Mouse (Mus musculus) Patski (cell line): ENCODE measurements at regions not wholly inside any gene's neighbourhood (a gene's known extent, or its start where the extent isn't known, plus 50 kb on each side); places are given as distances from the start of the nearest gene placed in this dataset.

Source experiments
- ATAC-seq: fragments of 100-300 bp; one replicate; pipeline ENCODE4 v1.8.0; 2021
- CTCF ChIA-PET: fragments of 350-600 bp; sonication (Branson Sonifier 250); formaldehyde crosslinking; loops from one replicate; lab custom pipeline; 2022; ENCODE audit warnings: inconsistent platforms; lab: Charles Lee
- POLR2A ChIA-PET: fragments of 350-600 bp; sonication (Branson Sonifier 250); formaldehyde crosslinking; loops from one replicate; lab custom pipeline; 2022; ENCODE audit warnings: antibody characterized with exemption, inconsistent platforms; lab: Charles Lee
- DNase-seq: peaks from one replicate; pipeline ENCODE4 v3.0.0-alpha.2; 2011; ENCODE audit warnings: low read depth, low spot score
- H3K27me3 ChIP-seq: fragments of 371-371 bp; one replicate; pipeline ENCODE4 v1.5.1; 2021
- CTCF ChIP-seq: fragments of 100-300 bp; IDR thresholded peaks from one replicate; pipeline ENCODE4 v1.5.1; 2021
- in situ Hi-C: fragments of 300-500 bp; cut with MboI; formaldehyde crosslinking; loops from 3 replicates; pipeline ENCODE4 v1.11.1; 2018; ENCODE audit warnings: low pct_unique_long_range_greater_than_20kb, mixed read lengths

- DNase-seq (no peak), ATAC-seq (no peak)
- POLR2A ChIA-PET: interaction anchor here (0.6 to 0.7 kb wide), 2 partner anchors 47 to 474 kb away, joined by 3 read pairs; no protein-coding TSS in a partner anchor
- in situ Hi-C loops: no loop called here
- peak; percentile 60 for TF ChIP-seq CTCF
- CTCF ChIA-PET: interaction anchor here (0.8 to 1.4 kb wide), 2 partner anchors 11 to 21 kb away, joined by 3 to 4 read pairs; no protein-coding TSS in a partner anchor
- H3K27me3 ChIP-seq: no peaks in the 10 kb centered on the region
Observed at GRCm38 (mm10) chr3:132477768-132478167, 151.9 kb upstream of the Gimd1 start.

DNA sequence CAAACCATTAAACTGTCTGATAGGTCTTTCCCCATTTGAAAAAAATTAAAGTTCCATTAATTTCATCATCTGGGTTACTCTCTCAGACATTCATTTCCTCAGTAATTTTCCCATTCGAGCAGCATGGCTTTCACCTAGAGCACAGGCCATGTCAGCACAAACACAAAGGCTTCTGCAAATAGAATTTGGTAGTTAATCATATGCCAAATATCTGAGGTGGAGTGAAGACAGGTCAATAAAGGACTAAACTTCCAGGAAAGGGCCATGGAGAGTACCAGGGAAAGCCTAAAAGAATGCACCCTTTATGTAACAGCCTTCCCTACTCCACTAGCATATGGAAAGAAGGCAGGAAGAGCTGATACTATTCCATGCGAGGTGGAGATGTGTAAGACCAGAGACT, 150.3 kb upstream of the Gimd1 start:
- CTCF ChIA-PET: interaction anchor here (1.4 kb wide), 1 partner anchor 19 kb away, joined by 3 read pairs; no protein-coding TSS in a partner anchor
- no peak for TF ChIP-seq CTCF
- DNase-seq (no peak), ATAC-seq (no peak)
- in situ Hi-C loops: no loop called here
- H3K27me3 ChIP-seq: no peaks in the 10 kb centered on the region
- POLR2A ChIA-PET: interaction anchor here (0.8 kb wide), 1 partner anchor 14 kb away, joined by 3 read pairs; no protein-coding TSS in a partner anchor

DNA sequence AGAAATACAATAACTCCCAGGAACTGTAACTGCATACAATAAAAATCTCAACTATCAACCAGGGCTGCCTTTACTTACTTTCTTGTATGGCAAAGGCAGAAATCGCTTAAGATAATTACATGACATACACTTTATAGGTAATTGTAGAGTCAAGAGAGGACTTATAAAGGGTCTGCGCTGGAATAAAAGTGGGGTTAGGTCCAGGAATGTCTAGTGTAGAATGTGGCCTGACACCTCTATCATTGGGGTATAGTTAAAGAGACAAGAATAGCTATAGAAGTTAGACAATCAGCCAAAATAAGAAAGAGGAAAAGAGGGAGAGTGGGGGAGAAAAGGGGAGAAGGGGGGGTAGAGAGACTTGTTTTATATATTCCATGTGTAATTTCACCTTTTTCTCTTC, 144.8 kb upstream of the Gimd1 start:
- in situ Hi-C loops: loop anchor here (10.0 kb wide), 1 partner anchor 510 kb away; no protein-coding TSS in a partner anchor
- ATAC-seq (no peak), DNase-seq (no peak)
- ChIA-PET CTCF (no interaction called here), POLR2A (interaction anchor here (0.6 kb wide), 1 partner anchor 1813 kb away, joined by 3 read pairs; no protein-coding TSS in a partner anchor)
- TF ChIP-seq CTCF: no peak
- peaks cover 10% of the 10 kb centered on the region for H3K27me3 ChIP-seq

DNA sequence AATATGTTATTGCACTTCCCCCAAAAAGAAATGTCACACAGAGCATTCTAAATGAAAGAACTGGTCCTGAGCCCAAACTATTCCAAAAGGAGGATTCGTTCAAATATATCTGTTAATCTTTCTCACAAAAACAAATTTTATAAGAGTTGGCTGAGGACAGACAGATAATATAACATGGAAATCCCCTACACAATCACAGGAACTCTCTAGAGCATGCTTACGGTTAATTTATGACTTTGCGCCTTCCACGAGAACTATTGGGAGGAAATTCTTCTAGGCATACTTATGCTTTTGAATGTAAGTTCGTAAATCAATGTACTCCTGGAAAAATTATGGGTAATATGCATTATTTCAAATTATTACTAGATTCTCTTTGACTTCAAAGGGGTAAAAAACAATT, 144.1 kb upstream of the Gimd1 start:
- ChIA-PET CTCF (no interaction called here), POLR2A (no interaction called here)
- TF ChIP-seq CTCF: no peak
- no peak for DNase-seq
- H3K27me3 ChIP-seq: peaks cover 10% of the 10 kb centered on the region
- no peak for ATAC-seq
- in situ Hi-C loops: loop anchor here (10.0 kb wide), 1 partner anchor 511 kb away; no protein-coding TSS in a partner anchor

DNA sequence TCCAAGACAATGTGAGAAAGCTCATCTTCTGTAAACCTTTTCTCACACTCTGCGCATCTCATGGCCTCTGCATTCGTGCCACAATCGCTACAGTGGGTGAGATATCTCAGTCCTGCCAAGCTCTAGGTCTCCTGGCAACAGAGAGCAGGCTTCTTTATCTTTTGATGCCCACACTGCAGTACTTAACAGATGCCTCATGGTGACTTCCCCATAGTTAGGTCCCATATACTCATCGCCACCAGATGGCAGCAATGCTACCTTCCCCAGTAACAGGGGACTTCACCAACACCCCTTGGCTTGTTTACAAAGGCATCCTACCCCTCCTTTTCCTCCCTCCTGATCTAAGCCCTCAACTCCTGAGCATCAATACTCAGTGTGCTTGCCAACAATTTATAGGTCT, 123.5 kb upstream of the Gimd1 start:
- in situ Hi-C loops: no loop called here
- ChIA-PET POLR2A (interaction anchor here (1.5 kb wide), 1 partner anchor 12 kb away, joined by 6 read pairs; no protein-coding TSS in a partner anchor), CTCF (interaction anchor here (0.7 to 2.5 kb wide), 9 partner anchors 11 to 530 kb away, joined by 3 to 8 read pairs (median 4); no protein-coding TSS in a partner anchor)
- peak; percentile 13 for DNase-seq
- no peaks in the 10 kb centered on the region for H3K27me3 ChIP-seq
- ATAC-seq: peak; percentile 78
- peak; percentile 90 for TF ChIP-seq CTCF

GRCm38 (mm10) chr3:132510240-132510639, 119.4 kb upstream of the Gimd1 start:
- ChIA-PET POLR2A (no interaction called here), CTCF (no interaction called here)
- no peak for TF ChIP-seq CTCF
- no peak for DNase-seq
- H3K27me3 ChIP-seq: no peaks in the 10 kb centered on the region
- ATAC-seq: no peak
- in situ Hi-C loops: loop anchor here (5.0 kb wide), 1 partner anchor 192 kb away; no protein-coding TSS in a partner anchor

DNA sequence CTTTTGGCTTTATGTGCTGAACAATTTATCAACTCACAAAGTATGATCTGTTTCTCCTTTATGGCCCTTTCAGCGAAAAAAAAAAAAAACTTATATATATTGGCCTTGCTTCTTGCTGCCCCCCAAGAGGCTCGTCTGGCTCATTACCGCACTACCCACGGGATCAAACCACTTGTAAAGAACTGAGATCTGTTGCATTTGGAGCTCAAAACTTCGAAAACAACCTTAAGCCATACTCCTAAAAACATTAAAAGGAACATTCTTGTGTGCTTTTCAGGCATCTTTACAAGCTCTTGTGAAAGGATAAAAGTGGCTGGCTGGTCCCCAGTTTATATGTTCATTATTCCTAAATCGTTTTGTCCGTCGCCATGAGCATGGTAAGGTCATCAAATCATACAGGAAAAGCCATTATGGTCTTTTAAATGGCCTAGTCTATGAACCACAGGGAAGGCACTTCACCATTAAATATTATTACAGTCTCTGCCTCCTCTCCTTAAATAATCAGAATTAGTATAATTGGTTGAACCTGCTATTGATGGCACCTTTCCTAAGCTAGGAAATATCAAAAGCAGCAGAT, 117.0 kb upstream of the Gimd1 start:
- ATAC-seq (no peak), DNase-seq (no peak)
- no peak for TF ChIP-seq CTCF
- no peaks in the 10 kb centered on the region for H3K27me3 ChIP-seq
- ChIA-PET CTCF (interaction anchor here (1.2 to 1.5 kb wide), 2 partner anchors 10 to 12 kb away, joined by 3 to 6 read pairs; no protein-coding TSS in a partner anchor), POLR2A (interaction anchor here (0.7 kb wide), 1 partner anchor 1476 kb away, joined by 4 read pairs; no protein-coding TSS in a partner anchor)
- in situ Hi-C loops: loop anchor here (5.0 kb wide), 1 partner anchor 190 kb away; no protein-coding TSS in a partner anchor

- no peak for DNase-seq
- ATAC-seq: no peak
- ChIA-PET CTCF (no interaction called here), POLR2A (no interaction called here)
- no peak for TF ChIP-seq CTCF
- in situ Hi-C loops: no loop called here
- H3K27me3 ChIP-seq: peaks cover 24% of the 10 kb centered on the region
Observed at GRCm38 (mm10) chr3:132533323-132533904, 96.2 kb upstream of the Gimd1 start.

DNA sequence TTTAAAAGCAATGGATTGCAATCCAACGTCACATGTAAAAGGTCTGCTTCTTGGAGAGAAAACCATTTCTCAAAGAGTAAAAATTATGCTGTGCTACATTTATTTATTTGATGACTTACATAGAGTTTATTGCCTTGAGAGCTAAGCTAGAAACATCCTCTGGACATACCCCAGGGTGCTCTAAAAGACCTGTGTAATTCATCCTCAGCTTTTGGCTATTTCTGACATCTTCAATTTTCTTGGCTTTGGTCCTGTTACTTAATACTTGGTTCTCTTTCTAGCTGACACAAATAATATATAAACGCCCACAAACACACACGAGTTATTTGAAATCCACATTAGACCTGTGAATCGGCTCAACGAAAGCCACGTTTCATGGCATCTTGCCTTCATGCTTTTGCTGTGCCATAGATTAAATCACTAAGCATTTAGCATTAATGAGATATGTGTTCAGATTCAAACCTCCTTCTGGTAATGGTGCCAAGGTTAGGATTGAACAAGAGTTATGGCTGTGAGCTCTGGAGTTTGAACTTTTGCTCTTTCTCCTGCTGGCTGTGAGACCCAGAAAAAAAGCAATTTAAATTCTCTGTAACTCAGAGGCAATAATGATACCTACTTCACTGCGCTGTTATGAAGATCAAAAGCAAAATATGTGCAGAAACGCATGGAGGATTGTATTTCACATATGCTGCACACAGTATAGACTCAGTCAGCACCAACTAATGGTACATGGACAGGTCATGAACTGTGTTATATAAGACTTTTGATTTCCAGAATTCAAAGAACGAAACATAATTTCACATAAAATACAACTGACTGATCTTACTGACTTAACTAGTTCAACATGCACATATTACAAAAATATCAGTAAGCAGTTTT, 89.6 kb upstream of the Gimd1 start:
- no peak for TF ChIP-seq CTCF
- in situ Hi-C loops: no loop called here
- CTCF ChIA-PET: no interaction called here
- ATAC-seq (no peak), DNase-seq (no peak)
- H3K27me3 ChIP-seq: peaks cover 17% of the 10 kb centered on the region
- POLR2A ChIA-PET: no interaction called here

DNA sequence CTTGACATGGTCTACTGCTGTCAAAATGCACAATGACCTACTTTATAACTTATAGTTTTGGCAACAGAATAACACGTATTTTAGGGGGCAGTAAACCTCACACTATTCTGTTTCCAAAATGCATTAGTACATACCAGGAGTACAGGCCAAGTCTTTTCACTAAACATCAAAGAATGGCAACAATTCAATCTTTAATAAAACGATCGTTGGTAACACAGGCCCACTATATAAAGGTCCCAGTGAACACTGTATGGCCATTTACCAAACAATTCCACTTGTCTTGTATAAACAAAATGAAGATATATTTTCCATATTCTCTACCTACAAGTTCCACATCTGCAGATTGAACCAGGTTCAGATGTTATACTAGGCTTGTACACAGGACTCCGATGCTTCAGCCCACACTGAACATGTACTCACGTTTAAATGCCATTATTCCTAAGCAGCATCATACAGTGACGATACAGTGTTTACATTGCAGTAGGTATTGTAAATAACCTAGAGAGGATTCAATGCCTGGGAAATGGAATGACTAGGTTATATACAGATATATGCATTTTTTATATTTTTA, 78.3 kb upstream of the Gimd1 start:
- ATAC-seq: no peak
- DNase-seq: no peak
- ChIA-PET POLR2A (no interaction called here), CTCF (no interaction called here)
- in situ Hi-C loops: no loop called here
- no peak for TF ChIP-seq CTCF
- H3K27me3 ChIP-seq: peaks cover 11% of the 10 kb centered on the region
